8 mouse cellular contexts compared by ENCODE assay signal in genomic region chr11:22587691-22588241, GRCm38 (mm10).
DNase-seq lines count a peak whose midpoint lies in the region; ATAC-seq and TF ChIP-seq lines count a peak whose summit lies in the region.

No protein-coding gene starts in this region.

- no peak overlapping the region for H3K4me3 ChIP-seq in heart, embryonic 16.5 days (ENCODE audit: low read length)
- no peak overlapping the region for H3K4me3 ChIP-seq in lung, embryonic 14.5 days (ENCODE audit: low read depth, low read length)

- no peak for TF ChIP-seq CTCF in lung, embryonic 14.5 days (IDR thresholded peaks at IDR 0.05; ENCODE audit: low read depth)

- no peaks in the 10 kb centered on the region for H3K36me3 ChIP-seq in heart, embryonic 16.5 days (ENCODE audit: control insufficient read depth, insufficient read depth)
- no peaks in the 10 kb centered on the region for H3K36me3 ChIP-seq in lung, embryonic 14.5 days (ENCODE audit: insufficient read depth)

- WGBS in heart, embryonic 16.5 days: 21% methylated on average over 7 of the region's 7 CpGs
- 32% methylated on average over 7 of the region's 7 CpGs for WGBS in lung, embryonic 14.5 days

- H3K9me3 ChIP-seq in heart, embryonic 16.5 days (replicated peaks; ENCODE audit: control insufficient read depth, low read length): no peaks in the 10 kb centered on the region
- no peaks in the 10 kb centered on the region for H3K9me3 ChIP-seq in lung, embryonic 14.5 days (ENCODE audit: low read depth, low read length)

- 0 out of 2 replicates have a peak, but pooled peaks have one; percentile 11 for ATAC-seq in heart, embryonic 16.5 days (replicated peaks; ENCODE audit: extremely low read depth, insufficient read depth, low FRiP score)
- ATAC-seq in lung, embryonic 14.5 days (ENCODE audit: insufficient read depth): 0 out of 2 replicates have a peak, but pooled peaks have one; percentile 7

- no peak overlapping the region for H3K4me2 ChIP-seq in heart, embryonic 16.5 days (ENCODE audit: low read depth, low read length)
- no peak overlapping the region for H3K4me2 ChIP-seq in lung, embryonic 14.5 days

- peak overlapping the region; percentile 86 for H3K27ac ChIP-seq in heart, embryonic 16.5 days (ENCODE audit: low read length)
- H3K27ac ChIP-seq in lung, embryonic 14.5 days (ENCODE audit: low read depth): peak overlapping the region; percentile 75

- no peak overlapping the region for H3K9ac ChIP-seq in heart, embryonic 16.5 days (ENCODE audit: low read length)
- no peak overlapping the region for H3K9ac ChIP-seq in lung, embryonic 14.5 days

- peak; percentile 49 for DNase-seq in adipocyte (ENCODE audit: low spot score)
- DNase-seq in cerebellum, postnatal 10 days: peak; percentile 70 to 72
- DNase-seq in kidney, postnatal 10 days: peak; percentile 46
- DNase-seq in lung, embryonic 14.5 days: peak; percentile 85
- peak; percentile 21 for DNase-seq in right cerebral cortex, postnatal 14 days
- no peak for DNase-seq in B cell, adult 2 months
- DNase-seq in adrenal gland, postnatal 10 days: no peak

- H3K27me3 ChIP-seq in heart, embryonic 16.5 days (ENCODE audit: control insufficient read depth, insufficient read depth, low read length): no peaks in the 10 kb centered on the region
- no peaks in the 10 kb centered on the region for H3K27me3 ChIP-seq in lung, embryonic 14.5 days (ENCODE audit: insufficient read depth, low read length)

- H3K4me1 ChIP-seq in heart, embryonic 16.5 days (ENCODE audit: control insufficient read depth, insufficient read depth, low read length): peaks cover 31% of the 10 kb centered on the region
- peaks cover 22% of the 10 kb centered on the region for H3K4me1 ChIP-seq in lung, embryonic 14.5 days (ENCODE audit: insufficient read depth)

Comparison
In these comparisons a context has a peak if more than half of its experiments do, and no peak if none do; other contexts are left out.
1. DNase-seq: peak in adipocyte (single experiment), cerebellum, postnatal 10 days (2 of 2), kidney, postnatal 10 days (single experiment), lung, embryonic 14.5 days (single experiment) and right cerebral cortex, postnatal 14 days (single experiment); none in B cell, adult 2 months (0 of 2) and adrenal gland, postnatal 10 days (single experiment).